Mouse (Mus musculus): ENCODE measurements around the gene Olfr32.
"Not testable (repeated sequence)": the region's sequence is repeated elsewhere in the genome, so short reads cannot be mapped to it uniquely, and the experiment has no call there.

The Olfr32 gene

DNA sequence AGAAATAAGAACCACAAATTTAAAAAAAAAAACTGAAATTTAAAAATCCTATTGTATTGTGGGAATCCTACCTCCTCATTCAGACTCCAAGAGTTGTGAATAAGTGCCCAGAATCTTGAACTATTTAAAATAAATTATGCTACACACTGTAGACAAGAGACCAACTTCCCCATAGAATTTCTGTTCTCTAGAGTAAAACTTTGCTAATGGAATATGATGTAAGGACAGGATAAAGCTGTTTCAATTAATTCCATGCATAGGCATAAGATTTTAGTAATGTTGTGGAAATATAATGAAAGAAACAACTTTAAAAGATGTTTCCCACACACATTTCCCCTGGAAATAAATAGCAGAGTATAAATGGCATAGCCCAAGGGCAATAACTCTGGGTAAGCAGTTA, at the start of gene Olfr32:
Gene Olfr32, minus strand, starts transcription at position 101 of the 400 bp plus-strand sequence.
- no peak for DNase-seq

DNA sequence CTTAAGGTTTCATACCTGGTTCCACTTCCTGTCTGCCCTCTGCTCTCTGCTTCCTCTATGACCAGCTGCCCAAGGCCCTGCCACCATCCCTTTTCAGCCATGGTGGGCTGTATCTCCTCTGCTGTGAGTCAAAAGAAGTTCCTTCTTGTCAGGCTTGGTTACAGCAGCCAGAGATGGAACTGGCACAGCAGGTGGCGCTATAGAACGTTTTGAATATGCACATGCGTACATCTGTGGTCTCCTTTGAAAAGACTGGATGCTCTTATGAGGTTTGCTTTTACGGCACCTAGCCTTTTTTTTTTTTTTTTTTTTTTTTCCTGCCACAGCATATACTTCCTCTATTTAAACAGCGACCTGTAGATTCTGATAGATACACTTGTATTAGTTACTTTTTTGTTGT, 45.0 kb upstream of the Olfr32 start:
- not testable (repeated sequence) for DNase-seq

DNA sequence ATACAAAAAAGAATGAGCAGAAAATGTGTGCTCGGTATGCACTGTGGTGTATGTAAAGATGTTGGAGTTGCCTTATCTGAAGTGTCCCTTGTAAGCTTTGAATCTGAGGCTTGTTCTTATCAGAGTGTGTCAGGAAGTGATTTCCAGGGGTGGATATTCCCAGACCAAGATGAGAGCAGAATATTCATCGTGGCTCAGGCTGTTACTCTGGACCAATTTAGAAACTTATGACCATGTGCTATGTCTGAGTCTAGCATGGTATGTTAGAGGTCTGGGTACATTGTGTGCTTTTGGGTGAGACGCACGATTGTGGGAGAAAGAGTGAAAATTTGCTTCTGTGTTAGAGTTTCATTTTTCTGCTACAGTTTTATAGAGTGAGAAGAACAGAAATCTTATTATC, 44.0 kb upstream of the Olfr32 start:
- not testable (repeated sequence) for DNase-seq

DNA sequence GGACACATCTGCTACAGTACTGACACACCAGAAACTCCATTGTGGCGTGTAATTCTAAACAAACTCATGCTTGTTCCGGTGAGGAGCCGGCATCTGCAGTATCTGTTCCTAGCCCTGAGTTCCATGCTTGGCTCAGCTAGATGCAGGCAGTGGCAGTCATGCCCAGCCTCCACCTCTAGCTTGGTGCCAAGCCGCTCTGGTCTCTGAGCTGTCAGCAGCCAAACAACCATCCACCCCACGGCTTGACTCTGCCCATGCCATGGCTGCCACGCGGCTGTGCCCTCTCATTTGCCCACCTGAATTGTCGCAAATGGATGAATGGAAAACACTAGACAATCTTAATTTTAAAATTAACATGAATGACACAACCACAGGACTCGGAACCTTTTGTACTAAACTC, 11.8 kb upstream of the Olfr32 start:
- no peak for DNase-seq

DNA sequence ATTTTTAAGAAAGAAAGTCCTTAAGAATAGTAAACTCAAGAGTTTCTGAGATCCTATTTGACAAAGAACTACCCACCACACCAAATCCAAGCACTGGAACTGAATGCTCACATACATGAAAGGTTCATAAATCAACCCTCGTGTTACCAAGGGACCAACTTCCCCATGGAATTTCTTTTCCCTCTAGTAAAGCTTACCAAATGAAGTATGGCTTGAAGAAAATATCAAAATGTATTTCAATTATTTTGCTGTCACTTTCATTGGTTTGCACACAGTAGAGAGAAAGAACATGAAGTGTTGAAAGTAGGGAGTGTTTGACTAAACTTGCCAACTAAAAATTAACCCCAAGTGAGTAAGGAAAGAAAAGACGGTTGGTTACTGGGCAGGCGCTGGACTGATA, 10.9 kb upstream of the Olfr32 start, which contains the start of gene Olfr1270:
Gene Olfr1270, minus strand, starts transcription at position 101 of the 400 bp plus-strand sequence.
- no peak for DNase-seq

DNA sequence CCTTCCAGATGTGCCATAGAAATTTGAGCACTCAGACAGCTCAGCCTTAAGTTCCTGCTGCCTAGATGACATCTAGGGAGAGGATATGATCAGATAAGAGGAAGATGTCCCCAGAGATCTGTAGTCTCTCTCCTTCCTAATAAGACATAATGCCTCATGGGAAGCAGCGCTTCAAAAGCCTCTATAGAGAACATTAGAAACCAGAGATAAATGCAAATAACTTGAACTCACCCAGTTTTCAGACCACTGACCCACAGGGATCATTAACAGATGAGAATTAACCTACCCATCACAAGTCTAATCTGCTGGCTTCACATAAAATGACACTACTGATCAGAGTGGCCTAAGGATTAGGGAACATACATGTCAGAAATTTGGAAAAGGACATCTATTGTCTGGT, 20.8 kb downstream of the Olfr32 start, which contains the start of gene Olfr1269:
Gene Olfr1269, minus strand, starts transcription at position 101 of the 400 bp plus-strand sequence.
- no peak for DNase-seq
